Mouse (Mus musculus): ENCODE results near the gene Prickle3.

Prickle3 gene

GRCm38 (mm10) chrX:7657221-7657639, at the start of gene Prickle3:
Gene Prickle3, plus strand, starts transcription at chrX:7657260.
- peak; percentile 68 for DNase-seq

GRCm38 (mm10) chrX:7610035-7610434, 47.0 kb upstream of the Prickle3 start:
- DNase-seq: no peak

- DNase-seq: no peak
Measured at GRCm38 (mm10) chrX:7610536-7611258, 46.4 kb upstream of the Prickle3 start.

- DNase-seq: no peak
Measured at GRCm38 (mm10) chrX:7617889-7618551, 39.0 kb upstream of the Prickle3 start.

- DNase-seq: no peak
Measured at GRCm38 (mm10) chrX:7632560-7632959, 24.5 kb upstream of the Prickle3 start.

- no peak for DNase-seq
Measured at GRCm38 (mm10) chrX:7635101-7635500, 22.0 kb upstream of the Prickle3 start.

GRCm38 (mm10) chrX:7638401-7639091, 18.5 kb upstream of the Prickle3 start, which contains the start of gene Syp:
Gene Syp, plus strand, starts transcription at chrX:7638471.
- peak; percentile 75 for DNase-seq

GRCm38 (mm10) chrX:7639536-7640325, 17.3 kb upstream of the Prickle3 start:
- no peak for DNase-seq

- DNase-seq: no peak
Measured at GRCm38 (mm10) chrX:7640785-7641184, 16.3 kb upstream of the Prickle3 start.

GRCm38 (mm10) chrX:7645349-7645748, 11.7 kb upstream of the Prickle3 start:
- peak; percentile 86 for DNase-seq

- DNase-seq: peak; percentile 87
Measured at GRCm38 (mm10) chrX:7648671-7649304, 8.3 kb upstream of the Prickle3 start.

- DNase-seq: peak; percentile 73
Measured at GRCm38 (mm10) chrX:7658031-7658784, 1.1 kb downstream of the Prickle3 start.

GRCm38 (mm10) chrX:7658785-7659589, 1.9 kb downstream of the Prickle3 start:
- peak; percentile 27 for DNase-seq

GRCm38 (mm10) chrX:7661086-7661485, 4.0 kb downstream of the Prickle3 start:
- DNase-seq: no peak

GRCm38 (mm10) chrX:7662936-7663335, 5.9 kb downstream of the Prickle3 start:
- DNase-seq: no peak

- DNase-seq: no peak
Measured at GRCm38 (mm10) chrX:7664791-7665190, 7.7 kb downstream of the Prickle3 start.

- no peak for DNase-seq
Measured at GRCm38 (mm10) chrX:7665739-7666502, 8.9 kb downstream of the Prickle3 start.

- peak; percentile 70 for DNase-seq
Measured at GRCm38 (mm10) chrX:7670390-7670881, 13.4 kb downstream of the Prickle3 start.

GRCm38 (mm10) chrX:7670921-7671623, 14.0 kb downstream of the Prickle3 start, which contains the start of gene Plp2:
Gene Plp2, minus strand, starts transcription at chrX:7671390.
- peak; percentile 42 for DNase-seq

Measured in kidney, adult 18-20 months (tissue).